Mouse (Mus musculus) ovary, postnatal 36 days (tissue): Measurements from ENCODE around the gene Clcf1.
A peak's percentile ranks its signal among the peaks of the same experiment; 100 is the strongest.

Experiments
- DNase-seq: peaks from one replicate; pipeline ENCODE4 v3.0.0; 2022; ENCODE audit warnings: low spot score, mixed read lengths

Clcf1 gene

GRCm38 (mm10) chr19:4193129-4193528 is 20.9 kb upstream of the Clcf1 start:
- DNase-seq: no peak

- no peak for DNase-seq
Observed at GRCm38 (mm10) chr19:4194021-4194724, 19.9 kb upstream of the Clcf1 start.

- DNase-seq: no peak
Observed at GRCm38 (mm10) chr19:4194776-4195650, 19.0 kb upstream of the Clcf1 start.

GRCm38 (mm10) chr19:4196048-4196447 is 18.0 kb upstream of the Clcf1 start:
- no peak for DNase-seq

- DNase-seq: no peak
Observed at GRCm38 (mm10) chr19:4196548-4196947, 17.5 kb upstream of the Clcf1 start.

GRCm38 (mm10) chr19:4197180-4197579 is 16.9 kb upstream of the Clcf1 start:
- DNase-seq: no peak

- DNase-seq: peak; percentile 91
Observed at GRCm38 (mm10) chr19:4201291-4201909, 12.6 kb upstream of the Clcf1 start, which contains the start of gene Rad9a. TSS of gene Rad9a (minus strand) at chr19:4201662.

- no peak for DNase-seq
Observed at GRCm38 (mm10) chr19:4202149-4202548, 11.9 kb upstream of the Clcf1 start.

GRCm38 (mm10) chr19:4203148-4203547 is 10.9 kb upstream of the Clcf1 start:
- no peak for DNase-seq

GRCm38 (mm10) chr19:4203604-4204326 is 10.3 kb upstream of the Clcf1 start:
- DNase-seq: no peak

- no peak for DNase-seq
Observed at GRCm38 (mm10) chr19:4204889-4205288, 9.1 kb upstream of the Clcf1 start.

GRCm38 (mm10) chr19:4206971-4207370 is 7.1 kb upstream of the Clcf1 start:
- peak; percentile 72 for DNase-seq

- DNase-seq: no peak
Observed at GRCm38 (mm10) chr19:4208563-4208962, 5.5 kb upstream of the Clcf1 start.

GRCm38 (mm10) chr19:4211891-4212588 is 2.0 kb upstream of the Clcf1 start:
- DNase-seq: no peak

- no peak for DNase-seq
Observed at GRCm38 (mm10) chr19:4213524-4213974, 489 bp upstream of the Clcf1 start.

GRCm38 (mm10) chr19:4214771-4215450 is 873 bp downstream of the Clcf1 start:
- no peak for DNase-seq

GRCm38 (mm10) chr19:4215451-4215840 is 1.4 kb downstream of the Clcf1 start:
- DNase-seq: no peak

GRCm38 (mm10) chr19:4216041-4216685 is 2.1 kb downstream of the Clcf1 start:
- DNase-seq: no peak

- DNase-seq: no peak
Observed at GRCm38 (mm10) chr19:4217140-4217539, 3.1 kb downstream of the Clcf1 start.

- no peak for DNase-seq
Observed at GRCm38 (mm10) chr19:4217855-4218254, 3.8 kb downstream of the Clcf1 start.
